Mouse (Mus musculus): ENCODE measurements around the gene Gtsf1l.

DNA sequence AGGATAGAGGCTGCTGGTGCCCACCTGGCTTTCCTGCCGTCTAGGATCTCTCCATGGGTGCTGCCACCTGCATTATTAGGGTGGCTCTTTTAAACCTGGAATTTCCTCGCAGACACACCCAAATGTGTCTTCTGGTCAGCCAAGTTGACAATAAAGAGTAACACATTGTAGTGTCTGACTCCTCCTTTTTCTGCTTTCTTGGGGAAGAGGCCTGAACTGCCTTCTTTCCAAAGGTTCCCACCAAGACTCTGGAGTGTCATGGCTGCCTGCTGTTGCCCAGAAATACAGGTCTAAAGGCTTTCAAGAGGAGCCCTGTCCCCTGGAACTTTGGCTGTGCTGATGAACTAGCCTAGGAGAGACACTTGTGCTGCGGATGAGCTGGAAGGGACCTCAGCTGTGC, 3.1 kb downstream of the Gtsf1l start:
- TF ChIP-seq EP300 (optimal IDR thresholded peaks at IDR 0.05) = no peak
- TF ChIP-seq CTCF (IDR thresholded peaks at IDR 0.05; ENCODE audit: low read depth) = no peak
